Mouse (Mus musculus) gastrocnemius, adult 2 months (tissue): ENCODE results near the gene Epc2. TPM values are rescaled to one million over a fixed set of nuclear protein-coding genes. Genes with fewer than 3 reads are reported as not detected.
A peak's percentile ranks its signal among the peaks of the same experiment; 100 is the strongest.
"Not testable (repeated sequence)": the region's sequence is repeated elsewhere in the genome, so short reads cannot be mapped to it uniquely, and the experiment has no call there.

Experiments
- DNase-seq: peaks from one replicate; pipeline ENCODE4 v3.0.0; 2022
- H3K27ac ChIP-seq: fragments of 200-600 bp; 2 replicates; pipeline ENCODE4 v1.8.1; 2022; ENCODE audit warnings: mild to moderate bottlenecking
- H3K4me3 ChIP-seq: fragments of 200-600 bp; 2 replicates; pipeline ENCODE4 v1.8.1; 2022; ENCODE audit warnings: mild to moderate bottlenecking, moderate library complexity
- CTCF ChIP-seq: fragments of 200-600 bp; IDR thresholded peaks from 2 replicates; pipeline ENCODE4 v1.8.1; 2022; ENCODE audit warnings: antibody characterized with exemption, mild to moderate bottlenecking, moderate library complexity
- intact Hi-C: fragments of 180-260 bp; cut with DNase I; formaldehyde crosslinking; loops from one replicate; pipeline ENCODE4 v1.15.1; 2025
- total RNA-seq, 2 experiments: library from RNA; stranded (reverse); gene quantifications; 2 replicates each; pipeline ENCODE4 v1.2.3; 2021

The Epc2 gene
- total RNA-seq, 2 experiments from 2014 or later: 14.1 to 17.1 TPM

- H3K27ac ChIP-seq: no peak overlapping the region
- intact Hi-C loops: no loop called here
- TF ChIP-seq CTCF: no peak
- no peak for DNase-seq
- no peak overlapping the region for H3K4me3 ChIP-seq
These were observed 50.1 kb downstream of the Epc2 start for GRCm38 (mm10) chr2:49501435-49501834.

GRCm38 (mm10) chr2:49503596-49503995, 52.3 kb downstream of the Epc2 start:
- no peak for TF ChIP-seq CTCF
- DNase-seq: peak; percentile 40
- intact Hi-C loops: no loop called here

DNA sequence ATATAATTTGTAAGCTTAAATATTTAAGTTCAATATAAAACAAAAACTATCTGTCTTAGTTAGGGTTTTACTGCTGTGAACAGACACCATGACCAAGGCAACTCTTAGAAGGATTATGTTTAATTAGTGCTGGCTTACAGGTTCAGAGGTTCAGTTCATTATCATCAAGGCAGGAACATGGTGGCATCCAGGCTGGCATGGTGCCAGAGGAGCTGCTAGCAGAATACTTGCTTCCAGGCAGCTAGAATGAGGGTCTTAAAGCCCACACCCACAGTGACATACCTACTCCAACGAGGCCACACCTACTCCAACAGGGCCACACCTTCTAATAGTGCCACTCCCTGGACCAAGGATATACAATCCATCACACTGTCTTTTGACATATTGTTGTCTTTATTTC, 53.9 kb downstream of the Epc2 start:
- intact Hi-C loops: loop anchor here (2.0 kb wide), 1 partner anchor 14 kb away; no protein-coding TSS in a partner anchor
- peak; percentile 25 for DNase-seq
- H3K4me3 ChIP-seq, H3K27ac ChIP-seq: not testable (repeated sequence)

More at GRCm38 (mm10) chr2:49503596-49503995, 52.3 kb downstream of the Epc2 start:
- no peak overlapping the region for H3K4me3 ChIP-seq
- H3K27ac ChIP-seq: no peak overlapping the region

- no peak for TF ChIP-seq CTCF
- intact Hi-C loops: no loop called here
- no peak for DNase-seq
- H3K27ac ChIP-seq: no peak overlapping the region
- H3K4me3 ChIP-seq: no peak overlapping the region
These were observed 59.5 kb downstream of the Epc2 start for GRCm38 (mm10) chr2:49510832-49511231.

GRCm38 (mm10) chr2:49516011-49516410, 64.7 kb downstream of the Epc2 start:
- Histone ChIP-seq H3K27ac (peak overlapping the region; percentile 62), H3K4me3 (no peak overlapping the region)
- DNase-seq: peak; percentile 47
- no peak for TF ChIP-seq CTCF
- intact Hi-C loops: no loop called here

- TF ChIP-seq CTCF: no peak
- H3K4me3 ChIP-seq: no peak overlapping the region
These were observed 69.1 kb downstream of the Epc2 start for GRCm38 (mm10) chr2:49520409-49520808.

GRCm38 (mm10) chr2:49520989-49521388, 69.7 kb downstream of the Epc2 start:
- TF ChIP-seq CTCF: no peak
- DNase-seq: no peak
- Histone ChIP-seq H3K4me3 (no peak overlapping the region), H3K27ac (peak overlapping the region; percentile 3; the same call in 1 of the 2 replicates)
- intact Hi-C loops: no loop called here

More at GRCm38 (mm10) chr2:49520409-49520808, 69.1 kb downstream of the Epc2 start:
- H3K27ac ChIP-seq: no peak overlapping the region
- no peak for DNase-seq
- intact Hi-C loops: no loop called here

DNA sequence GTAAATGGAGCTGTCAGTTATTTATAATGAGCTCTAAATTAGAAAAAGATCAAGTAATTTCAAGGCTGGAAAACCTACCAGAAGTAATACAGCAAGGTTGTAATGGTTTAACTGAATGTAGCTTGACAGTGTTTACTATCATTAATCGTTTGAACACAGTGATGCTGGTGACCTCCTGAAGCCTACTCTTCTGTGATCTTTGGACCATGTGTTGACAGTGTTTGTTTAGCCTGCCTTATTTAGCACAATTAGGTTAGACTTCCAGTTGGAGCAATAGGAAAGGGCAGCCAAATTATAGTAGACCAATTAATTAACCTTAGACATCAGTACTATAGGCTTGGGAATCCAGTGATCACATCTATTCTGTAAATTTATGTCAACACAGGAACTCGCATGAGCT, 70.3 kb downstream of the Epc2 start:
- TF ChIP-seq CTCF: no peak
- Histone ChIP-seq H3K27ac (peak overlapping the region; percentile 3; the same call in 1 of the 2 replicates), H3K4me3 (no peak overlapping the region)
- no peak for DNase-seq
- intact Hi-C loops: no loop called here

DNA sequence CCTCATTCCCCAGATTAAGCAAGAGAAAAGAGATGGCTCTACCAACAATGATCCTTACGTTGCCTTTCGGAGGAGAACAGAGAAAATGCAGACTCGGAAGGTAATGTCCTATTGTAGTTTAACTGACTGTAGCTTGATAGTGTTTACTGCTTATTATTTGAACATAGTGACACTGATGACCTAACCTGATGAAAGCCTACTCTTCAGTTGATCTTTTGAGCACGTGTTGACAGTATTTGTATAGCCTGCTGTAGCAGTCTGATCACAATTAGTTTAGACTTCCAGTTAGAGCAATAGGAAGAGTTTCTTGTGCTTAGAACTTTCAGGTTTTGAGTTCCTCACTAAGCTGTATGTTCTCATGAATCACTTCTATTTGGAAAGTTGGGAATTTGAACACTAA, 71.3 kb downstream of the Epc2 start:
- H3K27ac ChIP-seq: no peak overlapping the region
- no peak for DNase-seq
- TF ChIP-seq CTCF: no peak
- intact Hi-C loops: no loop called here
- H3K4me3 ChIP-seq: no peak overlapping the region

- TF ChIP-seq CTCF: no peak
- Histone ChIP-seq H3K27ac (no peak overlapping the region), H3K4me3 (no peak overlapping the region)
- intact Hi-C loops: no loop called here
- DNase-seq: no peak
These were observed 85.9 kb downstream of the Epc2 start for GRCm38 (mm10) chr2:49537147-49537546.

- no peak for TF ChIP-seq CTCF
- Histone ChIP-seq H3K27ac (no peak overlapping the region), H3K4me3 (no peak overlapping the region)
- intact Hi-C loops: no loop called here
- DNase-seq: no peak
These were observed 86.8 kb downstream of the Epc2 start for GRCm38 (mm10) chr2:49538056-49538455.

GRCm38 (mm10) chr2:49539745-49540144, 88.5 kb downstream of the Epc2 start:
- intact Hi-C loops: no loop called here
- H3K4me3 ChIP-seq: no peak overlapping the region
- no peak for DNase-seq
- no peak for TF ChIP-seq CTCF
- H3K27ac ChIP-seq: no peak overlapping the region

GRCm38 (mm10) chr2:49547813-49548212, 96.5 kb downstream of the Epc2 start:
- intact Hi-C loops: no loop called here
- Histone ChIP-seq H3K27ac (no peak overlapping the region), H3K4me3 (no peak overlapping the region)
- DNase-seq: no peak
- no peak for TF ChIP-seq CTCF

DNA sequence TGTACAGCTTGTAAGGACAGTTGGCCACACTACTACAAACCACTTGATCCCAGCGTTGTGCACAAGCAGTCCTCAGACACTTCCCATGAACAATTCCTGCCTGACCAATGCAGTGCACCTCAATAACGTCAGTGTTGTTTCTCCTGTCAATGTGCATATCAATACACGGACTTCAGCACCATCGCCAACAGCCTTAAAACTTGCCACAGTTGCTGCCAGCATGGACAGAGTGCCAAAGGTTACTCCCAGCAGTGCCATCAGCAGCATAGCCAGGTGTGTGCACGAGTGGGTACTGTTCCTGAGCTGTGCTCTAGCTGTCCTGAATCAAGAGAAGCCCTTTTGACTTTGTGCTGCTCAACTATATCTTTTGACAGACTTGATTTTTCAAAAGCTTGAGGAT, 97.2 kb downstream of the Epc2 start:
- TF ChIP-seq CTCF: no peak
- DNase-seq: no peak
- intact Hi-C loops: no loop called here
- H3K4me3 ChIP-seq: no peak overlapping the region
- H3K27ac ChIP-seq: no peak overlapping the region
